Mouse (Mus musculus) thymus, adult 2 months (tissue): ENCODE results near the gene Hils1.

Source experiments
- CTCF ChIP-seq: fragments of 200-500 bp; IDR thresholded peaks from 2 replicates; pipeline ENCODE4 v1.5.1; 2012; ENCODE audit warnings: mild to moderate bottlenecking, control low read depth, low read length, moderate library complexity, borderline replicate concordance; ENCODE audit not compliant: control insufficient read depth, poor library complexity, insufficient read depth; ENCODE audit errors: extremely low read depth
- POLR2A ChIP-seq: fragments of 200-500 bp; IDR thresholded peaks from 2 replicates; pipeline ENCODE4 v1.6.1; 2012; ENCODE audit warnings: mild to moderate bottlenecking, low read length, control low read depth, moderate library complexity; ENCODE audit not compliant: control insufficient read depth, poor library complexity, insufficient read depth; ENCODE audit errors: extremely low read depth

DNA sequence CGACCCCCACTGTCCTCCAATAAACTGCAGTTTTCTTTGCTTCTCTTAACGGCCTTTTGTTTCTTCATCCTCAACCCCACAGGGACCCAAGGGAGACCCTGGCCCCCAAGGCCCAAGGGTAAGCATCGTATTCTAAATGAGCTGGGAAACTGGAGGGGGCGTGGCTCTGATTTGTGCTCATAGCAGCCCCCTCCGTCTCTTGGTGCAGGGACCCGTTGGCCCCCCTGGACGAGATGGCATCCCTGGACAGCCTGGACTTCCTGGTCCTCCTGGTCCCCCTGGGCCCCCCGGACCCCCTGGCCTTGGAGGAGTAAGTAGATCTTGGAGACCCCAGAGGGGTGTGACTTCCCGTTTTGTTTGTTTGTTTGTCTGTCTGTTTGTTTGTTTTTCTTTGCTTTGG lies 29.1 kb upstream of the Hils1 start:
- TF ChIP-seq CTCF = no peak
- TF ChIP-seq POLR2A = no peak
